Mouse (Mus musculus) large intestine, adult 2 months (tissue): ENCODE results near the gene 2310002L09Rik. TPM values are rescaled to one million over a fixed set of nuclear protein-coding genes. Genes with fewer than 3 reads are reported as not detected.
"Not testable (repeated sequence)": the region's sequence is repeated elsewhere in the genome, so short reads cannot be mapped to it uniquely, and the experiment has no call there.

Experiments used
- DNase-seq: peaks from one replicate; pipeline ENCODE4 v3.0.0-alpha.2; 2012; ENCODE audit warnings: low read depth, low spot score
- WGBS: fragments of 180-500 bp; shearing (Covaris S2); methylation state at CpG from one replicate; pipeline ENCODE4 v1.1.7; 2018; 5-methylcytosine and 5-hydroxymethylcytosine counted together
- polyA plus RNA-seq: library from polyadenylated mRNA; depleted of rRNA; stranded (reverse); fragments of >200 nt; gene quantifications from 2 replicates; pipeline ENCODE4 v1.2.3, GENCODE M21; 2012; rRNA removed

The 2310002L09Rik gene
- not detected in 2 replicates for polyA plus RNA-seq

DNA sequence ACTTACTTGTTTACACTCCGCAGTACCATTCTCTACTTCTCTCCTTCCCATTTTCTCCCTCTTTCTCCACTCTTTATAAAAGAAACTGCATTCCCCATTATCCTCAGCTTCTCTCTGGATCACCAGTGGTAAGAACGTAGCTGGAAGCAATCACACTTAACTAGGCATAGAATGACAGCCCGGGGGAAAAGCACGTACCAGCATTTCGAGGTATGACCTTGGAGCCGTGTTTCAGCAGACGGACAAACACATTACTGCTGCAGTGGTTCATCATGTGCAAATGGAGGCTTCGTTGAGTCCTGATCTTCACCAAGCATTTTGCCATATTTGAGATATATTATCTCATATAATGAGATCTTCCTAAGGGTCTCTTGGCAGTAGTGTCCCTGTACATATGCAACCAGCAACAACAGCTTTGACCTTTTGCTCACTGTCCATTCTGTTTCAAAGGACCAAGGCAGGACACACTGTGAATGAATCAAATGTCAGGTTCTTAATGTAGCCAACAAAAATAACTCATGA lies at the start of gene 2310002L09Rik:
Gene 2310002L09Rik (minus strand): TSS at position 472 of the 522 bp plus-strand sequence.
- WGBS = 75% methylated on average over 8 of the region's 8 CpGs
- no peak for DNase-seq

DNA sequence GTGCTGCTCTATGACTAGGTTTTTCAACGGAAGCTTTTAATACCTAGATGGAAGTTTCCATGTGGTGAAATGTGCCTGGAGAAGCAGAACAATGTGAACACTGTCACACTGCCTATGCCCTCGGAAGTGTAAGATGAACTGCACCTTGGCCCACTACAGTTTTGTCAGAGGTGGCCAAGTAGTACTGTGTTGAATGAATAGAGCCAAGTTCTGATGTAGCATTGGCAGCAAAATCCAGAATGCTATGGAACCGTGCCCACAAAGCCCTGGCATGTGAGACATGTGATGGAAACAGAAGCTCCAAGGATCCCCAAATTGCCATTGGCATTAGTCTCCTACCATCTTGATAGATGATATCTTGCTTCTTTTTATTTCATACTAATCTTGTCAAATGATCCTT lies 29.8 kb upstream of the 2310002L09Rik start:
- DNase-seq = no peak
- 83% methylated on average over 3 of the region's 3 CpGs for WGBS

GRCm38 (mm10) chr4:73920660-73921059 lies 30.0 kb downstream of the 2310002L09Rik start, which contains the start of gene Gm11756:
Gene Gm11756, minus strand, starts transcription at chr4:73920760.
- not testable (repeated sequence) for DNase-seq
- 85% methylated on average over 6 of the region's 6 CpGs for WGBS

GRCm38 (mm10) chr4:73905853-73906252 lies 44.8 kb downstream of the 2310002L09Rik start, which contains the start of gene Gm13871:
Gene Gm13871, minus strand, starts transcription at chr4:73905953.
- DNase-seq = not testable (repeated sequence)
- WGBS = no CpG with 5 or more reads among the region's 4 CpGs

- no CpG with 5 or more reads among the region's 4 CpGs for WGBS
- not testable (repeated sequence) for DNase-seq
Measured at GRCm38 (mm10) chr4:73891012-73891411, 59.6 kb downstream of the 2310002L09Rik start, which contains the start of gene Gm11757. Gene Gm11757, minus strand, starts transcription at chr4:73891112.

Other genes starting within 250 kb of the 2310002L09Rik start
- gene Rasef, start 159.9 kb downstream of the 2310002L09Rik start, polyA plus RNA-seq = 3.6 and 6.3 TPM in 2 replicates
- gene Gm11758, start 74.6 kb downstream of the 2310002L09Rik start, polyA plus RNA-seq = not detected in 2 replicates
- not detected in 2 replicates for gene Gm11757, start 59.7 kb downstream of the 2310002L09Rik start, polyA plus RNA-seq
- not detected in 2 replicates for gene Gm13871, start 44.9 kb downstream of the 2310002L09Rik start, polyA plus RNA-seq
- gene Gm11756, start 30.1 kb downstream of the 2310002L09Rik start, polyA plus RNA-seq = not detected in 2 replicates
- 0.21 and 0.44 TPM in 2 replicates for gene Frmd3, start 62.6 kb upstream of the 2310002L09Rik start, polyA plus RNA-seq